Mouse (Mus musculus): ENCODE results near the gene Rabif. TPM values are rescaled to one million over a fixed set of nuclear protein-coding genes. Genes with fewer than 3 reads are reported as not detected.
A peak's percentile ranks its signal among the peaks of the same experiment; 100 is the strongest.
"Not testable (repeated sequence)": the region's sequence is repeated elsewhere in the genome, so short reads cannot be mapped to it uniquely, and the experiment has no call there.

Gene Rabif
- polyA plus RNA-seq, 1 experiment from 2014 or later: 11.5 TPM

- 7% methylated on average over 5 of the region's 5 CpGs for WGBS (ENCODE audit: missing documents)
These were observed 492 bp upstream of the Rabif start for GRCm38 (mm10) chr1:134493956-134494355.

GRCm38 (mm10) chr1:134495216-134495539 is 730 bp downstream of the Rabif start:
- WGBS (ENCODE audit: missing documents): 10% methylated on average over 5 of the region's 5 CpGs
- Histone ChIP-seq H3K79me2 (ENCODE audit: inconsistent target) (peaks cover 55% of the 10 kb centered on the region), H3K36me3 (ENCODE audit: inconsistent target) (no peaks in the 10 kb centered on the region), H3K4me3 (ENCODE audit: inconsistent target) (peak overlapping the region; percentile 89), H3K27ac (peak overlapping the region; percentile 66)

More at GRCm38 (mm10) chr1:134493956-134494355, 492 bp upstream of the Rabif start:
- Histone ChIP-seq H3K36me3 (ENCODE audit: inconsistent target) (no peaks in the 10 kb centered on the region), H3K4me3 (ENCODE audit: inconsistent target) (peak overlapping the region; percentile 89), H3K79me2 (ENCODE audit: inconsistent target) (peaks cover 43% of the 10 kb centered on the region), H3K27ac (peak overlapping the region; percentile 66)

- 90% methylated on average over 10 of the region's 10 CpGs for WGBS (ENCODE audit: missing documents)
- no peak overlapping the region for H3K27ac ChIP-seq
- H3K36me3 ChIP-seq (ENCODE audit: inconsistent target): no peaks in the 10 kb centered on the region
- H3K79me2 ChIP-seq (ENCODE audit: inconsistent target): peaks cover 63% of the 10 kb centered on the region
- no peak overlapping the region for H3K4me3 ChIP-seq (ENCODE audit: inconsistent target)
These were observed 1.5 kb downstream of the Rabif start for GRCm38 (mm10) chr1:134495991-134496390.

GRCm38 (mm10) chr1:134500916-134501315 is 6.5 kb downstream of the Rabif start:
- H3K79me2 ChIP-seq (ENCODE audit: inconsistent target): peaks cover 81% of the 10 kb centered on the region
- no peak overlapping the region for H3K27ac ChIP-seq
- H3K4me3 ChIP-seq (ENCODE audit: inconsistent target): no peak overlapping the region
- H3K36me3 ChIP-seq (ENCODE audit: inconsistent target): peaks cover 17% of the 10 kb centered on the region
- WGBS (ENCODE audit: missing documents): 88% methylated on average over 1 of the region's 1 CpGs

GRCm38 (mm10) chr1:134506201-134506600 is 11.8 kb downstream of the Rabif start:
- H3K4me3 ChIP-seq (ENCODE audit: inconsistent target): no peak overlapping the region
- H3K36me3 ChIP-seq (ENCODE audit: inconsistent target): peaks cover 41% of the 10 kb centered on the region
- H3K27ac ChIP-seq: no peak overlapping the region
- peaks cover 28% of the 10 kb centered on the region; the same call in 1 of the 2 replicates for H3K79me2 ChIP-seq (ENCODE audit: inconsistent target)
- WGBS (ENCODE audit: missing documents): 97% methylated on average over 8 of the region's 8 CpGs

- WGBS (ENCODE audit: missing documents): 47% methylated on average over 7 of the region's 7 CpGs
- Histone ChIP-seq H3K4me3 (ENCODE audit: inconsistent target) (no peak overlapping the region), H3K79me2 (ENCODE audit: inconsistent target) (no peaks in the 10 kb centered on the region), H3K27ac (no peak overlapping the region), H3K36me3 (ENCODE audit: inconsistent target) (peaks cover 26% of the 10 kb centered on the region)
These were observed 15.6 kb downstream of the Rabif start for GRCm38 (mm10) chr1:134510018-134510417.

GRCm38 (mm10) chr1:134512183-134512582 is 17.7 kb downstream of the Rabif start:
- Histone ChIP-seq H3K79me2 (ENCODE audit: inconsistent target) (no peaks in the 10 kb centered on the region), H3K36me3 (ENCODE audit: inconsistent target) (peaks cover 11% of the 10 kb centered on the region), H3K27ac (no peak overlapping the region), H3K4me3 (ENCODE audit: inconsistent target) (no peak overlapping the region)
- WGBS (ENCODE audit: missing documents): 77% methylated on average over 4 of the region's 4 CpGs

GRCm38 (mm10) chr1:134512584-134512983 is 18.1 kb downstream of the Rabif start:
- 80% methylated on average over 6 of the region's 6 CpGs for WGBS (ENCODE audit: missing documents)
- H3K79me2 ChIP-seq (ENCODE audit: inconsistent target): no peaks in the 10 kb centered on the region
- no peak overlapping the region for H3K4me3 ChIP-seq (ENCODE audit: inconsistent target)
- H3K27ac ChIP-seq: no peak overlapping the region
- peaks cover 7% of the 10 kb centered on the region; the same call in 1 of the 2 replicates for H3K36me3 ChIP-seq (ENCODE audit: inconsistent target)

GRCm38 (mm10) chr1:134513312-134513860 is 18.9 kb downstream of the Rabif start:
- Histone ChIP-seq H3K79me2 (ENCODE audit: inconsistent target) (no peaks in the 10 kb centered on the region), H3K4me3 (ENCODE audit: inconsistent target) (no peak overlapping the region), H3K36me3 (ENCODE audit: inconsistent target) (no peaks in the 10 kb centered on the region), H3K27ac (no peak overlapping the region)
- WGBS (ENCODE audit: missing documents): 6% methylated on average over 38 of the region's 38 CpGs

GRCm38 (mm10) chr1:134513876-134514590 is 19.6 kb downstream of the Rabif start:
- Histone ChIP-seq H3K79me2 (ENCODE audit: inconsistent target) (no peaks in the 10 kb centered on the region), H3K4me3 (ENCODE audit: inconsistent target) (no peak overlapping the region), H3K27ac (no peak overlapping the region), H3K36me3 (ENCODE audit: inconsistent target) (no peaks in the 10 kb centered on the region)
- WGBS (ENCODE audit: missing documents): 53% methylated on average over 16 of the region's 16 CpGs

- WGBS (ENCODE audit: missing documents): 92% methylated on average over 2 of the region's 2 CpGs
- H3K4me3 ChIP-seq (ENCODE audit: inconsistent target): no peak overlapping the region
- H3K27ac ChIP-seq: no peak overlapping the region
- no peaks in the 10 kb centered on the region for H3K36me3 ChIP-seq (ENCODE audit: inconsistent target)
- no peaks in the 10 kb centered on the region for H3K79me2 ChIP-seq (ENCODE audit: inconsistent target)
These were observed 21.4 kb downstream of the Rabif start for GRCm38 (mm10) chr1:134515891-134516290.

GRCm38 (mm10) chr1:134516491-134517198 is 22.2 kb downstream of the Rabif start:
- Histone ChIP-seq H3K4me3 (ENCODE audit: inconsistent target) (no peak overlapping the region), H3K27ac (no peak overlapping the region), H3K79me2 (ENCODE audit: inconsistent target) (no peaks in the 10 kb centered on the region), H3K36me3 (ENCODE audit: inconsistent target) (no peaks in the 10 kb centered on the region)
- WGBS (ENCODE audit: missing documents): 83% methylated on average over 4 of the region's 4 CpGs

- H3K79me2 ChIP-seq (ENCODE audit: inconsistent target); H3K27ac ChIP-seq; H3K4me3 ChIP-seq (ENCODE audit: inconsistent target); H3K36me3 ChIP-seq (ENCODE audit: inconsistent target): not testable (repeated sequence)
- WGBS (ENCODE audit: missing documents): 90% methylated on average over 3 of the region's 14 CpGs
These were observed 23.4 kb downstream of the Rabif start for GRCm38 (mm10) chr1:134517841-134518240.

GRCm38 (mm10) chr1:134518677-134519076 is 24.2 kb downstream of the Rabif start:
- H3K79me2 ChIP-seq (ENCODE audit: inconsistent target): no peaks in the 10 kb centered on the region
- WGBS (ENCODE audit: missing documents): 7% methylated on average over 7 of the region's 7 CpGs
- no peaks in the 10 kb centered on the region for H3K36me3 ChIP-seq (ENCODE audit: inconsistent target)
- H3K4me3 ChIP-seq (ENCODE audit: inconsistent target): no peak overlapping the region
- H3K27ac ChIP-seq: no peak overlapping the region

- 98% methylated on average over 5 of the region's 5 CpGs for WGBS (ENCODE audit: missing documents)
- H3K36me3 ChIP-seq (ENCODE audit: inconsistent target); H3K4me3 ChIP-seq (ENCODE audit: inconsistent target); H3K79me2 ChIP-seq (ENCODE audit: inconsistent target); H3K27ac ChIP-seq: not testable (repeated sequence)
These were observed 24.8 kb downstream of the Rabif start for GRCm38 (mm10) chr1:134519201-134519600.

All from macrophage (primary cell).